Mouse (Mus musculus) spleen, postnatal 36 days (tissue): ENCODE results near the gene Slc31a2.
A peak's percentile ranks its signal among the peaks of the same experiment; 100 is the strongest.

ENCODE experiments used
- DNase-seq, 2 experiments: peaks; one replicate each; pipeline ENCODE4 v3.0.0; 2022; ENCODE audit warnings: low spot score in 2 of 2, mixed read lengths in 1 of 2

The Slc31a2 gene

DNA sequence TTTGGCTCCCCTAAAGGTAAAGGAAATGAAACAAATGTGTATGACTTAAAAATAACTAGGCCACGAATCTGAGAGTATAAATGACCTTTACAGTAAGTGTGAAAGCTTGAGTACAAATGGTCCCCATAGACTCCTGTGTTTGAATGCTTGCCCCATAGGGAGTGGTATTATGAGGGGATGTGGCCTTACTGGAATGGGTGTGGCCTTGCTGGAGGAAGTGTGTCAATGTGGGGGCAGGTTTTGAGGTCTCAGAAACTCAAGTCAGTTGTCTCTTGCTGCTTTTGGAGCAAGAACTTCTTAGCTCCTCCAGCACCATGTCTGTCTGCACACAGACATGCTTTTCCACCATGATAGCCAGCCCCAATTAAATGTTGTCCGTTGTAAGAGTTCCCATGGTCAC lies 54.1 kb downstream of the Slc31a2 start:
- DNase-seq, result peak in 1 of 2 experiments; percentile 16

DNA sequence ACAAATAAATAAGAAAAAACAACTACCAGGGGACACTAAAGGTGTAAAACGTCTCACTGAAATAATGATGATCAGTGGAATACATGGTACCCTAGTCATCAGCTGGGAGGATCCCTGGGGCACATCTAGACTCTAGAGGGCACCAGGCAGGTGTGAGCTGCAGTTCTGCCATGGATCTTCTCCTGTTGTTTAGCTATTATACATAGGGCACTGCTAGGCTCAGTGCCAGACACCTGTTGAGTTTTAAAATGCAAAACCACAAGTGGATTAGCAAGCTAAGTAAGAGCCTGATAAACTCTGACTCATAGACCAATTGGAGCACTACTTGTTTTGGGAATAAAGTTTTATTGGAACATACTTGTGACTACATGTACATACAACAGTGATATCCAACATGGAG lies 55.9 kb downstream of the Slc31a2 start:
- DNase-seq, result no peak

DNA sequence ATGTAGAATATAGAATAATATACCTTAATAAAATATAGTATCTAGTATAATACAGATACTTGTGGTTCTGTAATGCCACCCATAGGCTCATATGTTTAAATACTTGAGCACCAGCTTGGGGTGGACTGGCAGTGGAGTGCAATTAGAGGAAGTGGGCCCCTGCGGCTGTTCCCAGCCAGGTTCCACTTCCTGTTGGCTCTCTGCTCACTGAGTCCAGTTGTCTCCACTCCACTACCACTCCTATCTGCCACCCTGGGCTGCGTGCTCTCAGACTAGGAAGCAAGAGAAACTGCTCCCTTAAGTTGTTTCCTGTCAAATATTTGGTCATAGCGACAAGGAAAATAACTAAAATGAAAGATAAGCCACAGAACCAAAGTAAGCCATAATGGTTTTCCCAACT lies 60.3 kb downstream of the Slc31a2 start:
- DNase-seq, result peak; percentile 46 to 49

DNA sequence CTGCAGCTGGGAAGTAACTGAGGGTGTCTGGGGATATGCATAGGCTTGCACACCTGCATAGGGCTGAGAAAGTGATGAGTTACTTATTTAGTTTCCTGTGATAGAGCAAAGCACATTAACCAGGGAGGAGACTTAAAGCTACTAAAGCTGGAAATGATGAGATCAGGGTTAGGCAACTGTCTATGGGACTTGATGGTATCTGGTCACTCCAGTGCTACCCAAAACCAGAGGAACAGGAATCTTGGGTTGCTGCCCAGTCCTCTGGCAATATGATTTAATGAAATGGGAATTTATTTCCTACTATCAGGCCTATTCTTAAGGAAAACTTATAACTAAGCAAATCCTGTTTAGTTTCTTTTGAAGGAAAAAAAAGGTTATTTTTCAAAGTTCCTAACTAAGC lies 63.7 kb downstream of the Slc31a2 start:
- no peak for DNase-seq

DNA sequence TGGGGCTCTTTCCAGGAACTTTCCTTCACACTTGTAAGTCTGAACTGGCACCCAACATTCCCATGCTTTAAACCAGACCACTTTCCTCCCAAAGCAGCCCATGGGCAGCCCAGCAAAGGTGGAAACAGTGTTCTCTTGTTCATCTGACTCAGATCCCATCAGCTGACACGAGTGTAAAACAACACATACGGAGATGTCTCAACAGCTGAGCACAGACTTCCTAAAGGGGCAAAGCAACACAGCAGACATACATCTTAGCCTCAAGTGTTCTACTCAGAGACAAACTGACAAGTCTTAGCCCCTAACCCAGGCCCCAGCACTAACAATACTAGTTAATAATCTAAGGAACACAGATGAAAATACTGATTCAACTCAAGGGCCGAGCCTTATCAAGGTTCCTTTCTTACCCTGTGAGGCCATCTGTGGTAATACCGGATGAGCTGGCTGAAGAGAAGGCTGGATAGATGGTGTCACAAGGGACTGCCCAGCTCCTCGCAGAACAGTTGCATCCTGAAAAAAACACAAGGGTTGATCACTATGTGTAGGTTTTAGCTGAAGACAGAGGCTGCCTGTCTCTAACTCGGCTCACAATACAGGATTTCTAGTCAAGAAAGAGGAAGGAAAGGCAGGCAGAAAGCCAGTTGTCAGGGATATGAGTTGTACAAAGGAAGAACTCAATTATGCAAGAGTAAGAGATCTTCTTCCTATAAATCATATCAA lies 66.7 kb downstream of the Slc31a2 start:
- DNase-seq, result no peak

DNA sequence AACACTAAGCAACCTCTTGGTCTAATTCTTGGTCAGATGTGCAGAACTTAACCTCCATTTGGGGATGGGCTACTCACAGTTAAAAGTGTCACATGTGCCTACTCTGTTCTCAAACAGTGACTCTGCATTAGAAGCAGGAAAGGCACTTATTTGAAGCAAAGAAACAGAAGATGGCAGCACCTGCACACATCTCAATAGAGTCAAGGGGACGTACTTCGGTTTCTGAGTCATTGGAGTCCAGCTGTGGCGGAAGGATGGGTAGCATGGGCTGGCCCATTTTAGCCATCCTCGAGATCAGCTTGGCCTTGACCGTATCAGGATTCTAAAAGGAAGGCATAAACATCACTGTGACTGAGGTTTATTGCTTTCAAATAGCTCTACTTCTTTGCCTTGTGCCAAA lies 69.6 kb downstream of the Slc31a2 start:
- no peak for DNase-seq

DNA sequence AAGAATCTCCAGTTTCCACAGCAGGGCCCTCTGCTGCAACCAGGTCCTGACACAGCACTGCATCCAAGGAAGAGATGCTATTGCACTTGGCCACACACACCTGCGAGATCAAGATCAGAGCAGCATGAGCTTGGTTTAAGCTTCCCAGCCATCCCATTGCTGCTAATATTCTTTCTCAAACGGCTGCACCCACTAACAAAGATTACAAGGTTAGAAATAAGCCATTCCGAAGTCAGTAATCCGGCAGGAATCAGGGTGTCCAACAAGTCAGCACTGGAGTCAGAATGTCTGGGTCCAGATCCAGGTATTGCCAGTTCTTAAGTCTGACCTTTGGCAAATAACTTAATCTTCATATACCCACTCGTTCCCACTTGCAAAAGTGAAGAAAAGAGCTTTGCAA lies 76.2 kb downstream of the Slc31a2 start:
- DNase-seq, result no peak

DNA sequence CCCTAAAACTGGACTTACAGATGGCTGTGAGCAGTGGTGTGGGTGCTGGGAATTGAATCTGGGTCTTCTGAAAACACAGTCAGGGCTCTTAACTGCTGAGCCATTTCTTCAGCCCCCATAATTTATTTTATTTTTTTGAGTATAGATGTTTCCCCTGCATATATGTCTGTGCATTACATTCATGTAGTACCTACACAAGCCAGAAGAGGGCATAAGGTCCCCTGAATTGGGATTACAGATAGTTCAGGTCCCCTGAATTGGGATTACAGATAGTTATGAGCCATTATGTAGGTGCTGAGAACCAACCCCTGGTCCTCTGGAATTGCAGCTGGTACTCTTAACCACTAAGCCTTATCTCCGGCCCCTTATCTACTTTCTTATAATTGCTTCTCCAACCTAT lies 81.6 kb downstream of the Slc31a2 start:
- peak in 1 of 2 experiments; percentile 36 for DNase-seq

DNA sequence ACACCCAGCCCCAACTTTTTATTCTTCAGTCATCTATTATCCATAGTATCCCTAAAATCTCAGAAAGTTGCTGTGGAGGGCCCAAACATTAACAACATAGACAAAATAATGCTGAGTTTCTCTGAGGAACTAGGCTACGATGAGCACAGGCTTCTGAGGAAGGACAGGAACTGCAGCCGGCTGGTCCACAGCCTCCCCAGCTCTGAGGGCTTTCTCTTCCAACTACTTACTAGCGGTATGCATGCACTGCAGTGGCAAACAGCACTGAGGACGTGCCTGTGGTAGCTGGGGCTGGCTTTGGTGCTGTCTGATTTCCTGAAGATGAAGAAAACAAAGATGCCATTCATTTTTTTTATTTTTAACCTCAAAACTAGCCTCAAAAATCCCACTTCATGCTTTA lies 83.5 kb downstream of the Slc31a2 start:
- DNase-seq, result peak; percentile 53 to 54

DNA sequence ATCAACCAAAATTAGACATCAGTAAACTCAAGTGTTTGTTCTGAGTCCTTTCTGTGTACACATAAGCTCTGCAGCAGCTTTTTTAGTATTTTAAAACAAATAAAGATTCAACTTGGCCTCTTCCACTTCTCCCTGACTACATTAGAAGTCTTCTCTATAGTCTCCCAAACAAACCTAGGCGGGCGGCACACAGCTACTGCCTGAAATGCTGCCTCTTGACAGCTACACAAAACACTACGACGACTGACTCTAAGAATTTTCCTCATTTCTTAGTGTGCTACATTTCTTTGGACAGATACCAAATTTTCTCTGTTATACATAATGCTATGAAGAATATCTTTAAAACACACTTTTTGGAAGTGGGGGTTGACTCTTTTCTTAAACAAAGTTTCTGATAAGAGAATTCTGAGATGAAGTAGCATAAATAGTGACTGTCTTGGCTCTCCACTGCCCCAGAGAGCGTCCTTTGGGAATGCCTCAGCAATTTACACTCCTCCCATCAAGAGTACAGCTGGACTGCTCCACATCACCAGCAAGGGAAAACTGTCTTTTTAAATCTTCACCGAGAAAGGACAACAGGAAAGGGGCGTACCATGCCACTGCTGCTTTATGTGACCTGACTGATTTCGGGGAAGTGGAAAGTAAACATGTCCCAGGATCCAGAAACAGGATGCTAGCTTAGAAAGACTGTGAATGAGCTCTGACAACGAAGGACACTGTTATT lies 85.4 kb downstream of the Slc31a2 start:
- DNase-seq, result no peak
